9 mouse cellular contexts compared by ENCODE assay signal in the genomic region with DNA sequence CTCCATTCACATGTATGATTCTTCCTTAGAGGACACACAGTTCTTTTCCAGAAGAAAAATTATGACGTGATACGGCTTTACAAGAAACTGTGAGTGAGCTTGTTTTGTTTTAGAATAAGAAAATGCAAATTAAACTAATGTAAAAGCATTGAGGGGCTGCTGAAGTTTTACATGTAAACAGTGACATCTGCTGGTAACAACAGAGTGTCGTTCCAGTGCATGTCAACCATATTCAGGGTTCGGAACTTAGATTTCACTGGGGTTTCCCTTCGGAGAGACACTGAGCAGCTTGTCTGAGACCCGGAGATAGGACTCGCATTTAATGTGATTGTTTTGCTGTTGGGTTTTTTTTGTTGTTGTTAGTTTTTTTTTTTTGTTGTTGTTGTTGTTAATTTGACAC.
DNase-seq lines count a peak whose midpoint lies in the region; ATAC-seq lines count a peak whose summit lies in the region.
"Had no signal": no experiment of that assay in that cellular context is flagged by ENCODE, and none has a peak within 500 bp of the region (broad histone marks: within the 10 kb centered on the region; RNA-seq: fewer than 3 reads in every experiment).

No protein-coding gene starts in this region.

- no peak overlapping the region for H3K4me3 ChIP-seq in forebrain, embryonic 13.5 days
- H3K4me3 ChIP-seq in forebrain, embryonic 10.5 days = no peak overlapping the region
- H3K4me3 ChIP-seq in hindbrain, embryonic 15.5 days = no peak overlapping the region
- no peak overlapping the region for H3K4me3 ChIP-seq in kidney, embryonic 16.5 days (ENCODE audit: low read length)
- H3K4me3 ChIP-seq: liver, embryonic 15.5 days had no signal

- H3K4me2 ChIP-seq in forebrain, embryonic 13.5 days = no peak overlapping the region
- no peak overlapping the region for H3K4me2 ChIP-seq in hindbrain, embryonic 15.5 days
- H3K4me2 ChIP-seq in kidney, embryonic 16.5 days (replicated peaks; ENCODE audit: low read depth, low read length) = no peak overlapping the region
- H3K4me2 ChIP-seq: liver, embryonic 15.5 days had no signal

- WGBS in forebrain, embryonic 13.5 days = 48% methylated on average over 7 of the region's 7 CpGs
- WGBS in forebrain, embryonic 10.5 days = 64% methylated on average over 7 of the region's 7 CpGs
- 52% methylated on average over 7 of the region's 7 CpGs for WGBS in hindbrain, embryonic 15.5 days
- WGBS in kidney, embryonic 16.5 days = 59% methylated on average over 7 of the region's 7 CpGs

- no peaks in the 10 kb centered on the region for H3K27me3 ChIP-seq in forebrain, embryonic 13.5 days
- no peaks in the 10 kb centered on the region for H3K27me3 ChIP-seq in forebrain, embryonic 10.5 days (ENCODE audit: poor library complexity, severe bottlenecking)
- H3K27me3 ChIP-seq in hindbrain, embryonic 15.5 days = no peaks in the 10 kb centered on the region
- H3K27me3 ChIP-seq in kidney, embryonic 16.5 days (ENCODE audit: insufficient read depth, low read length) = no peaks in the 10 kb centered on the region
- H3K27me3 ChIP-seq: liver, embryonic 15.5 days had no signal

- H3K9ac ChIP-seq in forebrain, embryonic 13.5 days = no peak overlapping the region
- no peak overlapping the region for H3K9ac ChIP-seq in hindbrain, embryonic 15.5 days
- H3K9ac ChIP-seq in kidney, embryonic 16.5 days (replicated peaks; ENCODE audit: low read length) = no peak overlapping the region
- H3K9ac ChIP-seq: liver, embryonic 15.5 days had no signal

- H3K27ac ChIP-seq in forebrain, embryonic 13.5 days = no peak overlapping the region
- no peak overlapping the region for H3K27ac ChIP-seq in forebrain, embryonic 10.5 days
- H3K27ac ChIP-seq in hindbrain, embryonic 15.5 days (replicated peaks) = no peak overlapping the region
- H3K27ac ChIP-seq in kidney, embryonic 16.5 days (ENCODE audit: low read length) = no peak overlapping the region
- H3K27ac ChIP-seq: liver, embryonic 15.5 days had no signal

- H3K36me3 ChIP-seq in forebrain, embryonic 13.5 days (ENCODE audit: poor library complexity, severe bottlenecking) = no peaks in the 10 kb centered on the region
- H3K36me3 ChIP-seq in forebrain, embryonic 10.5 days (replicated peaks) = no peaks in the 10 kb centered on the region
- H3K36me3 ChIP-seq in hindbrain, embryonic 15.5 days = no peaks in the 10 kb centered on the region
- no peaks in the 10 kb centered on the region for H3K36me3 ChIP-seq in kidney, embryonic 16.5 days (ENCODE audit: insufficient read depth, low read length)
- H3K36me3 ChIP-seq: liver, embryonic 15.5 days had no signal

- no peaks in the 10 kb centered on the region for H3K4me1 ChIP-seq in forebrain, embryonic 13.5 days
- H3K4me1 ChIP-seq in forebrain, embryonic 10.5 days = no peaks in the 10 kb centered on the region
- H3K4me1 ChIP-seq in hindbrain, embryonic 15.5 days (replicated peaks) = no peaks in the 10 kb centered on the region
- H3K4me1 ChIP-seq in kidney, embryonic 16.5 days (ENCODE audit: insufficient read depth, low read length) = no peaks in the 10 kb centered on the region
- H3K4me1 ChIP-seq: liver, embryonic 15.5 days had no signal

- ATAC-seq in forebrain, embryonic 13.5 days = peak; percentile 77
- ATAC-seq in hindbrain, embryonic 15.5 days (ENCODE audit: low FRiP score, low read depth) = peak; percentile 63; the same call in 1 of the 2 replicates
- ATAC-seq in kidney, embryonic 16.5 days (ENCODE audit: low FRiP score, low TSS enrichment) = no peak

- H3K9me3 ChIP-seq in forebrain, embryonic 13.5 days (replicated peaks) = peaks cover 3% of the 10 kb centered on the region; the same call in 1 of the 2 replicates
- H3K9me3 ChIP-seq in forebrain, embryonic 10.5 days = no peaks in the 10 kb centered on the region
- H3K9me3 ChIP-seq in hindbrain, embryonic 15.5 days = no peaks in the 10 kb centered on the region
- no peaks in the 10 kb centered on the region for H3K9me3 ChIP-seq in kidney, embryonic 16.5 days (ENCODE audit: low read length)
- H3K9me3 ChIP-seq: liver, embryonic 15.5 days had no signal

- DNase-seq in forebrain, embryonic 10.5 days (ENCODE audit: extremely low spot score, low spot score) = no peak
- peak; percentile 30 for DNase-seq in right cerebral cortex, adult 18-20 months
- no peak for DNase-seq in right cerebral cortex, postnatal 14 days
- DNase-seq in naive thymus-derived CD4-positive, alpha-beta T cell, adult 2 months (ENCODE audit: low read depth) = peak; percentile 6
- no peak for DNase-seq in kidney, adult 8-10 months

Comparison
In these comparisons a context has a peak if more than half of its experiments do, and no peak if none do; other contexts are left out.
1. DNase-seq: peak in right cerebral cortex, adult 18-20 months (single experiment) and naive thymus-derived CD4-positive, alpha-beta T cell, adult 2 months (single experiment); none in forebrain, embryonic 10.5 days (single experiment), right cerebral cortex, postnatal 14 days (single experiment) and kidney, adult 8-10 months (0 of 2).